Mouse (Mus musculus) telencephalon, adult 2 months (tissue): ENCODE results near the gene Atxn1.

Source experiments
- DNase-seq: peaks from one replicate; pipeline ENCODE4 v3.0.0-alpha.2; 2011; ENCODE audit warnings: low read depth, low spot score

Atxn1 gene

GRCm38 (mm10) chr13:45734531-45734930 is 230.3 kb downstream of the Atxn1 start:
- DNase-seq = no peak

- no peak for DNase-seq
Observed at GRCm38 (mm10) chr13:45732590-45732989, 232.2 kb downstream of the Atxn1 start.

- no peak for DNase-seq
Observed at GRCm38 (mm10) chr13:45726917-45727316, 237.9 kb downstream of the Atxn1 start.

- DNase-seq = no peak
Observed at GRCm38 (mm10) chr13:45726181-45726580, 238.6 kb downstream of the Atxn1 start.

- no peak for DNase-seq
Observed at GRCm38 (mm10) chr13:45724507-45725259, 240.1 kb downstream of the Atxn1 start.

GRCm38 (mm10) chr13:45722885-45723284 is 241.9 kb downstream of the Atxn1 start:
- DNase-seq = no peak

GRCm38 (mm10) chr13:45721621-45722020 is 243.2 kb downstream of the Atxn1 start:
- DNase-seq = no peak

- DNase-seq = no peak
Observed at GRCm38 (mm10) chr13:45718850-45719249, 246.0 kb downstream of the Atxn1 start.

- no peak for DNase-seq
Observed at GRCm38 (mm10) chr13:45715583-45716180, 249.1 kb downstream of the Atxn1 start.

- DNase-seq = no peak
Observed at GRCm38 (mm10) chr13:45710041-45710440, 254.8 kb downstream of the Atxn1 start.

- peak; percentile 78 for DNase-seq
Observed at GRCm38 (mm10) chr13:45709402-45709801, 255.4 kb downstream of the Atxn1 start.

GRCm38 (mm10) chr13:45701296-45701790 is 263.5 kb downstream of the Atxn1 start:
- no peak for DNase-seq

- no peak for DNase-seq
Observed at GRCm38 (mm10) chr13:45698982-45699381, 265.8 kb downstream of the Atxn1 start.

- no peak for DNase-seq
Observed at GRCm38 (mm10) chr13:45696009-45696408, 268.8 kb downstream of the Atxn1 start.

GRCm38 (mm10) chr13:45694921-45695437 is 269.8 kb downstream of the Atxn1 start:
- DNase-seq = no peak

GRCm38 (mm10) chr13:45693953-45694352 is 270.9 kb downstream of the Atxn1 start:
- no peak for DNase-seq

- no peak for DNase-seq
Observed at GRCm38 (mm10) chr13:45693534-45693933, 271.3 kb downstream of the Atxn1 start.

GRCm38 (mm10) chr13:45693126-45693525 is 271.7 kb downstream of the Atxn1 start:
- DNase-seq = no peak

- no peak for DNase-seq
Observed at GRCm38 (mm10) chr13:45692440-45692839, 272.4 kb downstream of the Atxn1 start.

GRCm38 (mm10) chr13:45690426-45690825 is 274.4 kb downstream of the Atxn1 start:
- DNase-seq = no peak

GRCm38 (mm10) chr13:45688864-45689263 is 275.9 kb downstream of the Atxn1 start:
- DNase-seq = no peak

GRCm38 (mm10) chr13:45687581-45687980 is 277.2 kb downstream of the Atxn1 start:
- DNase-seq = no peak

- no peak for DNase-seq
Observed at GRCm38 (mm10) chr13:45686309-45686582, 278.6 kb downstream of the Atxn1 start.
